Comparison of ENCODE assay signal across 8 mouse cellular contexts in the genomic region with DNA sequence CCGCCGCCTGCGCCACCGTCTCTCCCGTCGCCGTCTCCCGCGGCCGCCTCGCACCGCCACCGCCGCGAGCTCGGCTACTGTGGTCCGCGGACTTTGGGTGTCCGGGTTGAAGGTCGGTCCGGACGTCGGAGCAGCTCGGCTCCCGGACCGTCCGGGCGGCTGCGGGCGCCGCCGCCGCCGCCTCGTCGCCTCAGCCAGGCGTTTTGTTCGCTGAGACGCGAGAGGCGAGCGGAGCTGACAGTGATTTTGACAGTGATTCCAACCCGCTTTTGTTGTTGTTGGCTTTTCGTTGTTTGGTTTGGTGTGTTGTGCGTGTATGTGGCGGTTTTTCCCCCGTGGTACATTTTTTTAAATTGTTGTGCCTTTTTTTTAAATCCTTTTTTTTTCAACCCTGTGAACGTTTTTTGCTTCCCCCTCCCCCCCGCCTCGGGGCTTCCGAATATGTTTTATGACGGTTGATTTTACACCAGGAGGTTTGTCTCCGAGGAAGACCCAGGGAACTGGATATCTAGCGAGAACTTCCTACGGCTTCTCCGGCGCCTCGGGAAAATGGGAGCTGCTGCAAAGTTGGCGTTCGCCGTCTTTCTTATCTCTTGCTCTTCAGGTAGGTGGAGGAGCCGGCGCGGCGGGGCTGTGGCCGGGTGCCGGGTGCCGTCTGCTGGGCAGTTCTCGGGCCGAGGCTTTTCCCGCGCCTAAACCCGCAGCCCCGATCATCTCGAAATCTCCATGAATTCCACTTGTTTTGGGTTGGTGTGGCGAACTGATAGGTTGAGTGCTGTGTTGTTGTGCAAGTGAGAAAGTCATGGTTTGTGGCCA. TPM values are rescaled to one million over a fixed set of nuclear protein-coding genes. Genes with fewer than 3 reads are reported as not detected.
DNase-seq lines count a peak whose midpoint lies in the region; ATAC-seq and TF ChIP-seq lines count a peak whose summit lies in the region.

No protein-coding gene starts in this region.

- H3K9ac ChIP-seq in hindbrain, embryonic 16.5 days (ENCODE audit: low read depth, low read length), result peak overlapping the region; percentile 95

- no peaks in the 10 kb centered on the region for H3K27me3 ChIP-seq in hindbrain, embryonic 16.5 days (replicated peaks; ENCODE audit: control insufficient read depth, insufficient read depth, low read length)

- under 1% methylated on average over 76 of the region's 76 CpGs for WGBS in hindbrain, embryonic 16.5 days

- peak overlapping the region; percentile 76 for H3K4me2 ChIP-seq in hindbrain, embryonic 16.5 days (ENCODE audit: low read length)

- H3K9me3 ChIP-seq in hindbrain, embryonic 16.5 days (ENCODE audit: control insufficient read depth, low read length), result no peaks in the 10 kb centered on the region

- peak overlapping the region; percentile 98 for H3K4me3 ChIP-seq in gastrocnemius, adult 2 months
- peak overlapping the region; percentile 90 for H3K4me3 ChIP-seq in hindbrain, embryonic 16.5 days (ENCODE audit: low read length)

- intact Hi-C loops in gastrocnemius, adult 2 months (cut with DNase I), result loop anchor here (2.0 to 10.0 kb wide), 5 partner anchors 260 to 812 kb away; no protein-coding TSS in a partner anchor
- intact Hi-C loops in left cerebral cortex, postnatal 25 days (cut with DNase I), result loop anchor here (5.0 kb wide), 4 partner anchors 53 to 357 kb away; no protein-coding TSS in a partner anchor

- TF ChIP-seq CTCF in gastrocnemius, adult 2 months (IDR thresholded peaks at IDR 0.05), result no peak

- peaks cover 11% of the 10 kb centered on the region for H3K4me1 ChIP-seq in hindbrain, embryonic 16.5 days (ENCODE audit: control insufficient read depth, insufficient read depth, low read depth, low read length)

- ATAC-seq in activated CD4-positive, CD25-positive, alpha-beta regulatory T cell, adult 4 months, result peak; percentile 23
- ATAC-seq in hindbrain, embryonic 16.5 days, result no peak
- peak; percentile 30 for ATAC-seq in megakaryocyte progenitor cell, adult 5-6 weeks (replicated peaks; ENCODE audit: poor library complexity)
- ATAC-seq in monocyte, adult 5-6 weeks (replicated peaks; ENCODE audit: insufficient number of reproducible peaks, low FRiP score, low TSS enrichment, poor library complexity, severe bottlenecking), result no peak

- peak; percentile 65 to 67 for DNase-seq in cerebellum, postnatal 14 days
- DNase-seq in gastrocnemius, adult 2 months, result peak; percentile 64
- DNase-seq in left cerebral cortex, postnatal 25 days (ENCODE audit: low spot score in 2 of 2), result peak; percentile 50 to 55
- DNase-seq in right cerebral cortex, postnatal 36 days (ENCODE audit: low spot score in 2 of 2), result peak; percentile 17 to 22

- H3K27ac ChIP-seq in gastrocnemius, adult 2 months, result peak overlapping the region; percentile 95
- peak overlapping the region; percentile 99 for H3K27ac ChIP-seq in hindbrain, embryonic 16.5 days (ENCODE audit: low read depth, low read length)

- H3K36me3 ChIP-seq in hindbrain, embryonic 16.5 days (ENCODE audit: control insufficient read depth, insufficient read depth, low read length), result no peaks in the 10 kb centered on the region

RNA-seq across cellular contexts. Expression of a gene that starts 0.5 kb away (rescaled TPM):
- 1 to 10 TPM; 2.0 to 3.6 TPM for polyA plus RNA-seq in activated CD4-positive, CD25-positive, alpha-beta regulatory T cell, adult 4 months (2017; shearing (Covaris generic))
- total RNA-seq in gastrocnemius, adult 2 months (2021), result 10 to 100 TPM; 24.1 to 30.4 TPM
- polyA plus RNA-seq in hindbrain, embryonic 16.5 days (2015; fragmentation: Nextera tagmentation; extraction: Ambion mirVana), result 35.7 and 43.8 TPM in 2 replicates
- total RNA-seq in left cerebral cortex, postnatal 25 days (2021), result 10 to 100 TPM; 48.3 to 52.5 TPM
- total RNA-seq in megakaryocyte progenitor cell, adult 5-6 weeks (2015), result 1.4 and 2.2 TPM in 2 replicates
- total RNA-seq in megakaryocyte progenitor cell, adult 5-6 weeks (2017), result 1.7 and 2.0 TPM in 2 replicates
- 7.4 to 8.9 TPM (median 8.6 TPM) in 3 replicates for total RNA-seq in monocyte, adult 5-6 weeks (2017)

Comparison
In these comparisons a context has a peak if more than half of its experiments do, and no peak if none do; other contexts are left out.
1. ATAC-seq: peak in activated CD4-positive, CD25-positive, alpha-beta regulatory T cell, adult 4 months (single experiment) and megakaryocyte progenitor cell, adult 5-6 weeks (single experiment); none in hindbrain, embryonic 16.5 days (single experiment) and monocyte, adult 5-6 weeks (single experiment).
2. Peak in every context shown above with its lines, with median percentiles within 50 percentile points of each other: DNase-seq.